Mouse (Mus musculus): Measurements from ENCODE around the gene Grn.

DNA sequence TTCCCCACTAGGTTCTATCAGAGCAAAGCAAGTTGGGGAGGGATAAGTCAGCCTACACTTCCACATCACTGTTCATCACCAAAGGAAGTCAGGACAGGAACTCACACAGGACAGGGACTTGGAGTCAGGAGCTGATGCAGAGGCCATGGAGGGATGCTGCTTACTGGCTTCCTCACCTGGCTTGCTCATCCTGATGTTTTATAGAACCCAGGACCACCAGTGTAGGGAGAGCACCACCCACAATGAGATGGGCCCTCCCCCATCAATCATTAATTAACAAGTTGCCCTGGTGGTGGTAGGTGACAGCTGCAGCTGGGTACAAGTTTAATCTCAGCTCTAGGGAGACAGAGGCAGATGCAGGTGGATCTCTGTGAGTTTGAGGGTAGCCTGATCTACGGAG, 13.0 kb upstream of the Grn start:
- TF ChIP-seq CTCF (IDR thresholded peaks at IDR 0.05; ENCODE audit: low read depth) (no peak), EP300 (IDR thresholded peaks at IDR 0.05; ENCODE audit: low read depth) (no peak)
